Mouse (Mus musculus) brain, embryonic 14.5 days (tissue): ENCODE data around the gene Gm572.

Source experiments
- CTCF ChIP-seq: fragments of 200-500 bp; IDR thresholded peaks from 2 replicates; pipeline ENCODE4 v1.5.1; 2012; ENCODE audit warnings: inconsistent platforms, mild to moderate bottlenecking, moderate library complexity, borderline replicate concordance; ENCODE audit not compliant: insufficient read depth, insufficient read length; ENCODE audit errors: extremely low read depth
- POLR2A ChIP-seq: fragments of 200-500 bp; IDR thresholded peaks from 2 replicates; pipeline ENCODE4 v1.6.1; 2012; ENCODE audit warnings: mild to moderate bottlenecking, inconsistent platforms, borderline replicate concordance; ENCODE audit not compliant: poor library complexity, insufficient read depth, insufficient read length, severe bottlenecking; ENCODE audit errors: extremely low read depth

GRCm38 (mm10) chr4:148660174-148660573 lies 17.1 kb downstream of the Gm572 start:
- TF ChIP-seq CTCF (no peak), POLR2A (no peak)
